Mouse (Mus musculus) bone marrow, adult 2 months (tissue): Measurements from ENCODE around the gene Rhof.

Experiments
- CTCF ChIP-seq: fragments of 200-500 bp; IDR thresholded peaks from 2 replicates; pipeline ENCODE4 v1.5.1; 2011; ENCODE audit warnings: low read length, control low read depth; ENCODE audit not compliant: control insufficient read depth, insufficient read depth
- POLR2A ChIP-seq: fragments of 200-500 bp; IDR thresholded peaks from 2 replicates; pipeline ENCODE4 v1.6.1; 2011; ENCODE audit warnings: low read depth, mild to moderate bottlenecking, control low read depth, low read length, borderline replicate concordance; ENCODE audit not compliant: control insufficient read depth

DNA sequence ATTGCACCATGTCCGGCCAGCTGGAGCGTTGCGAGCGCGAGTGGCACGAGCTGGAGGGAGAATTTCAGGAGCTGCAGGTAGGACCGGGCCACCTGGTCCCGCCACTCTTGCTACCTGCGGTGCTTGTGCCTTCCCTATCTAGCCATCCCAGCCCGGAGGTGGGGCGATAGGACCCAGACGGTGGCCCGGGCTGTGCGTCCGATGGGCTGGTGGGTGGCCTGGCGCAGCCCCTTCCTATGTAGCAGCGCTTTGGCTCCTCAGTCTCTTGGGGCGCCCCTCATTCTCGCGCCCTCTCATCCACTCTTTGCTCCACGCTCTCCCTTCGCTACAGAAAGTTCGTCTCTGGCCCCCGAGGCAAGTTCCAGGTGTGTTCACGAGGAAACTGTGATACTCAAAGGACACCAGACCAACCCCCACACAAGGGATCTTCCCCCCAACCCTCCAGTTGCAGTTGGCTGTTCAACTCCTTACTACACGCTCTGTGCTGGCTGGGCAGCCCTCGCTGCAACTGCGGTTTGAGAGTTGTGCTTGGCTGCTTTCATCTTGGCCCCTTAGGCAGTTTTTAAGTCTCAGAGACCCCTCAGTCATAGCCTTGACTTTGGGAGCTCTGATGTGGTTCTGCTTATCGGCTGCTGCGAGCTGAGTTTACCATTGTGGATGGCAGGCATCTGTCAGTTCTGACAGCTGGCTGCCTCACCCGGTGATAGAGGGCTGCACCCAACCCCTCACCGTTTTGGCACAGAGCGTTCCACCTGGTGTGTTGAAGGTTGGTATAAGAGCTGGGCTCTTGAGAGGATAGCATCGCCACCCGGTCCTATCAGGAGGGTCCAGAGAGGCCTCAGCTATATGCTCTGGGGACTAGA lies 55.8 kb downstream of the Rhof start:
- TF ChIP-seq POLR2A (0 out of 2 replicates have a peak, but pooled peaks have one; percentile 32), CTCF (no peak)
